Mouse (Mus musculus) small intestine, adult 2 months (tissue): Measurements from ENCODE around the gene Ppara.

Source experiments
- CTCF ChIP-seq: fragments of 200-500 bp; IDR thresholded peaks from 2 replicates; pipeline ENCODE4 v1.5.1; 2012; ENCODE audit warnings: low read depth, mild to moderate bottlenecking, control low read depth, inconsistent platforms, low read length, moderate library complexity, mixed read lengths; ENCODE audit not compliant: insufficient replicate concordance, insufficient read length; ENCODE audit errors: extremely low read depth
- POLR2A ChIP-seq: fragments of 200-500 bp; IDR thresholded peaks from 2 replicates; pipeline ENCODE4 v1.6.1; 2012; ENCODE audit warnings: low read depth, mild to moderate bottlenecking, control low read depth, inconsistent platforms, low read length, moderate library complexity

DNA sequence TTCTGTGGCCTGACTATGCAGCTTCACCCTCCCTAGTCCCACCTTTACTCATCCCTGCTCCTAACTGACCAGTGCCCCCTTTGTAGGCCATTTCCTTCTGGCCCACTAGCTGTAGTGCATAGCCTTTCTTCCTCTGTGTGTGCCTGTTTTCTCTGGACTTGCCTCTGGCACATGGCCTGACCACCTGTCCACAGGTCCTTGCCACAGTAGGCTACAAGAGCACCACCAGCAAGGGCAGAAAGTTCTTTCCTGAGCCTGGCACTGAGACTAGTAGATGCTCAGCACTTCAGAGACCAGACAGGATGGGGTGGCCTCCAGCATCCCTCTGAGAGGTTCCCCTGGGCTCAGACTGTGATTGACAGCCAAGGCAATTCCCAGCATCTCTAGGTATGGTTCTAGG lies 110.3 kb downstream of the Ppara start:
- no peak for TF ChIP-seq CTCF
- TF ChIP-seq POLR2A = no peak
